Mouse (Mus musculus): ENCODE data around the gene Tead1.

Tead1 gene

DNA sequence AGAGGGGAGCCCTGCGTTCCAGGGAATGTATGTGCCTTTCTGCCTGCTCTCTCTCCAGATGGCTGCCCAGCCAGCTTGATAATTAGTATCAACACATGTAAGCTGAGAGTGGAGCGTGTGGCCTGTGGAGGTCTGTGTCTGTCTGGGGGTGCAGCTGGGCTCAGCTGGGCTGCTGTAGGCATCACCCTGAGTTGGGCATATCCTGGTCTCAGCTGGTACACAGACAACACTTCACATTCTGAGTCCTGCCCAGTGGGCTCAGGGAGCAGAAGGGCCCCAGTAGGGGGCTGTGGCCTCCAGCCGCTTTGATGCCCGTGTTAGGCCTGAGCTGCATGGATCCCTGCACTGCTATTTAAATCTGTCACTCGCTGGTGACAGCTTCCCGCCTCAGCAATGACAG, 100.5 kb downstream of the Tead1 start:
- no peak for DNase-seq (ENCODE audit: extremely low spot score)

DNA sequence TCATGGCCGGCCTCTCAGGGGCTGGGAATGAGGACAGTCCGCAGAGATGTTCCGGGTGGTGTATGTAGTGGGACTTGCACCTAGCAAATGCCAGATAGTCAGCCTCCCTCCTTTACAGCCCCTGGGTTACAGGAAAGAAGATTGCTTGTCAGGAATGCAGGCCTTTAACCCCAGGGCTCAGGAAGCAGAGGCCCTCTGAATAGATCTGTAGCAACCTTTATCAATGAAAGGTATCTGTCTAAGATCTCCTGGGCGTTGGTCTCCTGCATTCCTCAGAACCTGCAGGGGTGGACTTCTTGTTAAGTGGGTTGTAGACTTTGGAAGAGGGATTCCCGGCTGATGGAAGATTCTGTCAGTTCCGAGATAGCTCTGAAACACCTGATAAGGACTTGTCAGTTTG, 101.8 kb downstream of the Tead1 start:
- no peak for DNase-seq (ENCODE audit: extremely low spot score)

DNA sequence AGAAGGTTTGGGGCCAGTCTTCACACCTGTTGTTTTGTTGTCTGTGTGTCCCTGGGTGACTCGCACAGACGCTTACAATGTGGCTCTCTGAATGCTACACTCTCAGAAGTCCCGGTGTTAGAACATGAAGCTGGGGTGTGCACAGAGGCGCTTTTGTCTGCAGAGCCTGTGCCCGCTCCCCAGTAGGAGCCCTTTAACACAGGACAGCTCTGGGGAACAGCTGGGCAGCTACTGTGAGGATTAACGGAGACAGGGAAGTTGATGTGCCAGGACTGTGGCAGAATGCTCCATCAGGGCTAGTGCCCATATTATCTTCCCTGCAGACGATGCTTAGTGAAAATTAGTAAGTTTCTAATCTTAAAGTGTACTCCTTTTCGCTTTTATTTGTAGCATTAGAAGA, 102.9 kb downstream of the Tead1 start:
- no peak for DNase-seq (ENCODE audit: extremely low spot score)

DNA sequence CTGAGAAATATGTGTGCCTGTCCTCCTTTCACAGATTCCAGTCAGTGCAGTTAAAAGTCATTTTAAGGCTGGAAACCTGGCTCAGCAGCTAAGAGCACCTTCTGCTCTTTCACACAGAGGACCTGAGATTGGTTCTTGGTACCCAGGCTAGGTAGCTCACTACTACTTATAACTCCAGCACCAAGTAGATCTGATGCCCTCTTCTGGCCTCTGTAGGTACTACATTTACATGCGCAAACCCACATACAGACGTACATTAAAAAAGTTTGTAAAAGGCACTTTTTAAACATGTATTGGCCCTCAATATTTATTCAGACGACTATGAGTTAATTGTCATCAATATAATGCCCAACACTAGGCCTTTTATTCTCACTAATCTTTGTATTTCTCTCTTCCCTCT, 105.2 kb downstream of the Tead1 start:
- no peak for DNase-seq (ENCODE audit: extremely low spot score)

DNA sequence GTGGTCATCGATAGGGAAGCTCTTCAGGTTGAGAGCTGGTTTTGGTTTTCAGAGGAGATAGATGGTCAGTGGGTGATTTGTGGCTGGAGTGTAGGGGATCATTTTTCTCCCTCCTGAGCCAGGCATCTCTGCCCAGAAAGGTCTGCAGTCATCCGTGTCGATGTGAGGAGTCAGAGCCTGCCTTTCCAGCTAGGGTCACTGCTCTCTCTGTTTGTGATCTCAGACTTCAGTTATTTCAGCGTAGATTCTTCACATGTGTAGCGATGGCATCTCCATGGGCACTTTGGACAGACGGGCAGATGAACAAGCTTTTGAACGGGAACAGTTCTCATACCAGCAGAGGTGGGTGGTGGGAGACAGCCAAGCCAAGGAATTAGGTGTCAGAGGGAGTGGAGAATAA, 106.2 kb downstream of the Tead1 start:
- DNase-seq (ENCODE audit: extremely low spot score) = no peak

DNA sequence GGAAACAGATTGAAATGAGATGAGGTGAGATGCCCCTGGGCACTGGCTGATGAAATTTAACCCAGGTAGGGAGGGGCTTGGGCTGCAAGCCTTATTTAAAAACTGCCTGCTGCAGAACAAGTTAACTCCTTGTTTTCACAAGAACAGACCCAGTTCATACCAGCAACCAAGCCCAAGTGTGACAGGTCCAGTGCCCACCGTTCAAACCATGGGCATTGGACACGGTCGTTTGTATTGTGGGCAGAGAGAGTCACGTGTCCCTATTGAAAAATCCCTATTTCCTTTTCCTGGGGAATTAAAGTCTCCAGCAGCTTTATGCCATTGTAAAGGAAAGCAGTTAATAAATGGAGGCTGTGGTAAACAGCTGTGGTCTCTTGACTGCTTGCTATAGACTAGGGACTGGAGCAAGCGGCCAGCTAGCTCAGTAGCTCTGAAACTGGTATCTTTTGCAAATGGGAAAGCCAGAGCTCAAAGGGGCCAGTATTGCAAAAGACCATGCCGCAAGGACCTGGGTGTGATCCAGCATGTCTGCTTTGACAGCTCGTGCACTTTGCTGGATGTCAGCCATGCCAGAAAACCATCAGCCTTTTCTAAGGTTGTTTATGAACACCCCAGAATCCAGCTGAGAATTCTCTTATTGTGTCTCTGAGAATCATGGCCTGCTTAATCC, 107.6 kb downstream of the Tead1 start:
- no peak for DNase-seq (ENCODE audit: extremely low spot score)

DNA sequence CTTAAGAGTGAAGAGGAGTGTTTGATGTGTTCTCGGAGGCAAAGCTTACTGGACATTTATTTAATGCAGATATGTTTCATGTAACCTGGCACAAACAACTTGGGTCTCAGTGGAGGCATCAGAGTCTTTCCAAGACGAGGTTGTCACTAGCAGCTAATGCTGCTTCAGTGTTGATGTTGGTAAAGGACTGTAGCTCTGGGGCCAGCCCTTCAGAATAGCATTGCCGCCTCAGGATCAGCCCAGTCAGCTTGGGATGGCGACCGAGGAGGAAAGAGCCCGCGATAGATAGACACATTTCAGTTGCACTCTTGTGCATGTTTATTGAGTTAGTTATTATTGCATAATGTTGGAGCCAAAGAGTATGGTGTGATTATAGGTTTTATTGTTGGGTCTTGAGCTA, 108.2 kb downstream of the Tead1 start:
- DNase-seq (ENCODE audit: extremely low spot score) = no peak

DNA sequence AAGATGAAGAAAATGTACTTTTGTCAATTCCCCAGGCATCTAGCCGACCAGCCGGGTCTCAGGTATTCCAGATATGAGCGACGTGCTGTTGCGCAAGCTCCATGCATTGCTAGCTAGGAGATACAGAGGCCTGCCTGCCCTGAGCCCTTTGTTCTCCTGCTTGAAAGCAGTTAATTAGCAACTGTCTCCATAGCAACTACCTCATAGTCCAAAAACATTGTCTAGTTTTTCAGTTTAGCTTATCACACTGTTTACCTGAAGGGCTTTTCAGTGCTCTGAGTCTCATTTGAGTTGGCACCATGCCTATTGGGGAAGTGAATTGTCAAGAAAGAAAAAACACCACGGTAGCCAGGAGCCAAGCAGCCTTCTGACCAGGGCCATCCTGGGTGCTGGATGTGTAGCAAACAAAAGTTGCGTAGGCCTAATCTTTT, 109.2 kb downstream of the Tead1 start:
- DNase-seq (ENCODE audit: extremely low spot score) = no peak

DNA sequence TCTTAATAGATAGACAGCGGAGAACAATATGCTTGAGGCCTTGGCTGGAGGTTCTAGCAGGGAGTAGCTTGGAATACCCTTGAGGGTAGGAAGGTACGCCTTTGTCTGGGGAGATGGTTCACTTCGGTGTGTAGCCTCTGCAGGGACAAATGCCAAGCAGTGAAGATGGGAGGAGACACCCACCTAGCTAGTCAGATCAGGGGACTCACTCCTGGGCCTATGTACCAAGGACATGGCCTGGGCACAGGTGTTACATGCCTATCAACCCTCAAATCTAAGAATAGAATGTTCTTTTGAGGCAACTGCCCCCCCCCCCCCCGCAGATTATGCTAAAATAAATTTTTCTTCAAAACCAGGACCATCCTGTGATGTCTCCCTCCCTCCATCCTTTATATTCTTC, 110.6 kb downstream of the Tead1 start:
- DNase-seq (ENCODE audit: extremely low spot score) = no peak

DNA sequence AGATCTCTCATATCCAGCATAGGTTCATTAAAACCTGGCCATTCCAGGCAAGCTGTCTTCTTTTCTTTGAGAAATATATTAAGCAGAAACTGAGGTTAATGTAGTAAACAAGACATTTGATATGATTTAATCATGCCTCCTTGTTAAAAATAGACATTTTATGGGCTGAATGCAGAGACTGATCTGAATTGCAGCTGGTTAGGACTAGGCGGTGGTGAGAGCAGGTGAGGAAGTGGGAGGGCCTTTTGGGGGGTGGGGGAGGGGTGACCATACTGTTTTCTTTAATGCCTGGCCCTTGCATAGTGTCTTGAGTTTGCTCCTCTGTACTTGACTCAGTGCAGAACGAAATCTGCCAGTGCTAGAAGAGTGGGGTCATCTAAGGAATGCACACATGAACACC, 111.2 kb downstream of the Tead1 start:
- no peak for DNase-seq (ENCODE audit: extremely low spot score)

DNA sequence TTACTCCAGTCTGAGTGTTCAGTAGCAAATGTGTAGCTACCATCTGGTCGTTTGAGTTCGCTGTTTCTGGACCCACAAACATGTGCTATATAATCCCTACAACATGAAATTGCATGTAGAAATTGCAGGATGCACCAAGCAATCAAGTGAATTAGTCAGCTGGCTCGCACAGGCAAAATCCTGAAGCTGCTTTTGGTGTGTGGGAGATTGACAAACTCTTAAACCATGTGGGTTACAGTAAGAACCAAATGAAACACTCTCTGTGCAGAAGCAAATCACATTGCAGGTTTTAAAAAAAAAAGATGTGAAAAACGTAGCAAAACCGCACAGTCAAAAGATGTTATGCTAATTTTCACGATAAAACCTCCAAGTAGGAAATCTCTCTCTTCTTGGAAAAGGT, 113.6 kb downstream of the Tead1 start:
- DNase-seq (ENCODE audit: extremely low spot score) = no peak

DNA sequence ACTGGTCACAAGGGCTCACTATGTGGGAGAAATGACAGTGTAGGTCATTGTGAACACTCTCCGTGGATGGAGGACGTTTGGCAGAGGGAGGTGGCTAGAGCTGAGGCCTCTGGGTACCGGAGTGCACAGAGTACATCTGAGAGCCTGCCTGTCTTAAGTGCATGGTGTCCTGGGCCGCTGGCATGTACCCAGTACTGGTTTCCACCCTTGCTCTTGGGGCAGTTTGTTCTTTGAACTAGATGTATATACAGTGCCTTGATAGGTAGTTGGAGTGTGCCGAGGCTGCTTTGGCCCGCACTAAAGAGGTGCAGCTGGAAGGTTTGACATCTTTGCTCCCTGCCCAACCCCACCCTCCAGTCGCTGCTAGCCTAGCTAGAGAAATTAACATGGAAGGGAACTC, 114.8 kb downstream of the Tead1 start:
- DNase-seq (ENCODE audit: extremely low spot score) = no peak

DNA sequence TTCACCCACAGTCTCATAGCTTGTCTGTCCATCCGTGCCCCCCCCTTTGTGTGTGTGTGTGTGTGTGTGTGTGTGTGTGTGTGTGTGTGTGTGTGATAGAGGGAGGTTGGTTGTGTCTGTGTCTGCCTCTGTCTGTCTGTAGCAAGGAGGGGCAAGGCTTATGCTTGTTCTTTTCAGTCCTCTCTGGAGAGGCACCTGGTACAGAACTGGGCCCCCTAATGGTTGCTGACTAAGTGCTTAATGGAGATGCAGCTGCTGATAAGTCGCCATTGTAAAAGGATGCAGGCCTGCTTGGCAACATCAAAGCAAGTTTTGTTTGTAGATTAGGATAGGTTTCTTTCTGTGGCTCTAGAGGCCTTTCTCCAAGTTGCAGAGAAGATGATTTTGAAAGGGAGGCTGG, 115.4 kb downstream of the Tead1 start:
- DNase-seq (ENCODE audit: extremely low spot score) = no peak

DNA sequence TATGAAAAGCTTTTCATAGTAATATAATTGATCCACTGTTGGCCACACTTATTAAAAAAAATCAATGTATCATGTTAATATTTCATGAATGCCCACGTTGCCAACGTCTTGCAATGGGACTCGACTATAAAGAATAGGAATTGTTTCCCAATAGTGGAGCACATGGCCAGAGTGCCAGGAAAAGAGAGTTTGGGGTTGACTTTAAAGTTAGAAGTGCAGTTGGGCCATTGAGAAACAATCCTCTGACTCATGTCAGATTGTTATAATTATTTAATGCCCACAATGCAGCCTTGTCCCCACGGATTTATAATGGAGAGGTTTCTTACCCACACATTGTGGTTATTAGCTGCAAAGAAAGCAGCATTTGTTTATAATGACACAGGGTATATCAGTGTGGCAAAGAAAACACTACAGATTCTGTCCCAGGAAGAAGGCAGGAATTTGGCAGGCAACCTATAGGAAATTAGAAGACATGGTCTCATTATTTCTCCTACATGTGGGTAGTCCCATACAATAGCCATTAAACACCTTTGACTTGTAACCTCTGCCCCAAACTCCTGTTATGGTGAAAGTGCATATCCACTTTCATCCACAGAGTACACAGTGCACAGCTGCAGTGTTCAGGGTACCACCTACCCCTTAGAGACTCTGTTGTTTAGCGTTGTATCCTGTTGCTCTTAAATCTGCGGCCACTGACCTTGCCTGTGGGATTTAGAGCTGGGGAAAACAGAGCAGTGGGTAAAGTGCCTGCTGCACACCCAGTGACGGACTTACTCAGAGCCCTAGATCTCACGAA, 118.6 kb downstream of the Tead1 start:
- DNase-seq (ENCODE audit: extremely low spot score) = no peak

DNA sequence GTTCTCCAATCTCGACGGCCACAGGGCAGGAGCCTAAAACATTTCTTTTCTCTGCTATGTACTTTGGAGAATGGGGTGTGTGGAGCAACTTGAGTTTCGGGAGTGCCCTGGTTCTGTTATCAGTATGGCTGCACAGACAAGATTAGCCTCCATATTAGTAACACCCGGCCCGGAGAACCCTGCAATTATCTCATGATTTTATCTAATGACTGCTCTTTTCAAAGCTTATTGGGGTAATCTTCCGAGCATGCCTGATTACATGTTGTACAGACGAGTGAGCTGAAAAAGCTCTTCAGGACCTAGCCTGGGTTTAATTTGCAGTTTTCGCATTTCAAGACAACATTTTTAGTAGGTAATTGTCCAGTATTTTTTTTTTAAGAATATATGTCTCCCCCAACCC, 122.6 kb downstream of the Tead1 start:
- no peak for DNase-seq (ENCODE audit: extremely low spot score)

DNA sequence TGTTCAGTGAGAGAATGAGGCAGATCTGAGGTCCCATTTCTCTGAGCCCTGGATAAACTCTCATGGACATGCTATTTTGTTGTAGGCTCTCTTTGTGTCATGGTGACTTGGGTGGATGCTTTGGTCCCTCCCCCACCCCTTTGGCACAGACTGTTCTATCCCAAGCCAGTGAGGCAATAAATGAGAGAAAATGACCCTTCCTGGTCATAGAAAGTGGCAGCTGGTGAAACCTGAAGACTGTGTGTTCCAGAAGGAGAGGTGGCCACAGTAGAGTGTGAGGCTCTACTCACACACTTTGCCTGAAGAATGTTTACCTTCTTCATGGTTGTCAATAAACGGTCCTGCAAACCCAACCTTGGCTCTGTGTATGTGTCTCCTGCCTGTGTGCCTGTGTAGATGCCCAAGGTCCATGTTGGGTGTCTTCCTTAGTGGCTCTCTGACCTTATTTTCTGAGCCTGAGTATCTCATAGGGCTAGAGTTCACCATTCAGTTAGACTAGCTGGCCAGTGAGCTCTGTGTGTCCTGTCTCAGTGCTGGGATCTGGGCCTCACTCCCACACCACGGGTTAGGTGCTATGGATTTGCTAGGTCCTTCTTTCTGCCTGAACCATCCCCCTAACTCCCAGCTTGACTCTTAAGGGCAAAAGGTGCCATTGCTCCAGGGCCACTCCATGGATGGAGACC, 127.7 kb downstream of the Tead1 start:
- no peak for DNase-seq (ENCODE audit: extremely low spot score)

DNA sequence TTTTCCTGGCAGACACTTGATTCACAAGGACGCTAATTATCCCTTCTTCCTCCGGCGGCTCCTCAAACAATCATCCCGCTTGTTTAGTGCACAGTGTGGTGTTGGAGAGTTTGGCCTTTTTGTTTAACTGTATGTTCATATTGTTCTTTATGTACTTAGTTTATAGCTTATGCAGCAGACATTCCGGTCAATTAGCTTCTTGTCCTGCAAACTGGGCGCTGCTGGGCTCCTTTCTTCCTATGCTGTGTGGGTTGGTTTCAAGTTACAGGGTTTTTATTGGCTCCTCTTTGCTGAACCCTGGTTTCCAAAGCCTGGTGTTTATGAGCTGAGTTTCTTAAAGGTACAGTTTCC, 128.3 kb downstream of the Tead1 start:
- DNase-seq (ENCODE audit: extremely low spot score) = peak; percentile 75

DNA sequence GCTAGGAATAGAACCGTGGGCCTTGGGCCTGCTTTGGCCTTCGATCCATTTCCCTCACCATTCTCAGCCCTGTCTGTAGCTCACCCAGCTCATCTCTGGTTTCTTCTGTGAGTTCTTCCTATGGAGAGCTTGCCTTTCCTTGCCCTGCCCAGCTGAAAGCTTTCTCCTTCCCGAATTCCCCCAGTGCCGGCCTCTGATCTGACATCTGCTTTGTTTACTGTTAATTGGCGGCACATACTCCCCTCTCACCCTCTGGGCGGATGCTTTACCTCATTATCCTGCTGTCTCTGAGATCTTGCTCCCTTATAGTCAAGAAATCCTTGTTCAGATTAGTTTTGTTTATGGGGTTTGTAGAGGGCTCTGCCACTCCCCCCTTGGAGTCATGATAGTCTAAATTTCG, 131.6 kb downstream of the Tead1 start:
- DNase-seq (ENCODE audit: extremely low spot score) = no peak

DNA sequence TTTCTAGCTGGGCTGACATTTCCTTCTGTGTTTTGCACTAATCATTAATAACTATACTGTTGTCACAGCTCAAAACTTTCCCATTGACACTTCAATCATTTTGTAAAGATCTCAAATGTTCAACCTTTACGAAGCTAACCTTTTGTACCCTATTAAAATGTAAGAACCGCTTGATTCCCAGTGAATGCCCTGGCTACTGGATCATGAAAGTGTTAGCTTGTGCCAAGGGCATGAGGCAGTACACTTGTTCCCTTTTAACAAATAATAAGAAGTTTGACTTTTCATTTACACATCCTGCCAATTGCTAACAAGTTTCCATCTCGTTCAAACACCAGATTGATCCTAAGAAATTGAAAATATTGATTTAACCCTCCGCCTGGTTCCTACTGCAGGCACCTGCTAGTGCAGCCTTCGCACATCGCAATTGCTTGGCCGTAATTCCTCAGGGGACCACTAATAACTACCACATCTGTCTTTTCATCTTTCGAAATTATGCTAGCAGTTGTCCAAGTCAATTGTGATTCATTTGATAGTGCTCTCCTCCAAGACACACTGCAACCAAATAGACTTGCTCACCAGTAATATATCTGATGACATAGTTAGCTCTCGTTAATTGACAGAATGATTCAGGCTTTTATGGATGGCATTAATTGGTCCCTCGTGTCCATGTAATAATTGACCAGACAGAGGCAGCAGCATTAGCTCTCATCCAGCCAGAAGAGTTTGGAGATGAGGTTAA, 133.1 kb downstream of the Tead1 start:
- no peak for DNase-seq (ENCODE audit: extremely low spot score)

DNA sequence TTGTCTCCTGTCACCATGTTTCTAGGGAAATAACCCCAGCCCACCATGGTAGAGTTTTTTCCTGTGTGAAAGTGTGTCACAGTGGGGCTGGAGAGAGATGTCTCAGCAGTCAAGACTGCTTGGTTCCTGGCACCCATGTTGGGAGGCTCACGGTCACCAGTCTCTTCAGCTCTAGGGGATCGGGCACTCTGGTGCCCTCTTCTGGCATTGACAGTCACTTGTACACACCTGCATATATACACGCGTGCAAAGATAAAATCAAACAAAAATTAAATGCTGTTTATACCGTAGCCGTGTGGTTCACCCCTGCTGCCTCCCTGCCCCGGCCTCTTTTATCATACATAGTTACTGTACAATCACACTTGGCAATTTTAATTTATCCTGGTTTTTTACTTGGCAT, 134.0 kb downstream of the Tead1 start:
- DNase-seq (ENCODE audit: extremely low spot score) = no peak

DNA sequence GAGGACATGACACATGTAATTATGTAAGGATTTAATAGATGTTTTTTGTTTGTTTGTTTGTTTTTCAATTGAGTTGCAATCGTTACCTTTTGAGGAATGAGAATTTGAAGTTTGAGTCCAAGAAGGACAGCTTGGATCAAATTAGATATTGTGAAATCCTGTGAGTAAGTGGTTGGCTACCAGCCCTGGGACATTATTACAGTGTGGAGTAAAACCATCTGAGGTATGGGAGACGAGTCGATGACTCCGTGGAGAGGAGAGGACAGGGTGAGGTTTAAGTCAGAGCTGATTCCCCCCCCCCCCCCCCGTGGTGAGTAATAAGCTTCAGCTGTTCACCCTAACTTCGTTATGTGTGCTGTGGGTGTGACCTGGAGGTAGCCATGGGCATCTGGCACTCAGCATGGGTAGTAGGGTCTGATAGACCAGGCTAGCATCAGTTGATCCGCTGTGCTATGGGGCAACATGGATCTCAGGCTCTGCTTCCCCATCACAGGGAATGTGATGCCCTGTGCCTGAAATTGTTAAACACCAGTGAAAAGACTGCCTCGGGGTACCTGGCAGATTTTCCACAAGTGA, 134.7 kb downstream of the Tead1 start:
- DNase-seq (ENCODE audit: extremely low spot score) = no peak

DNA sequence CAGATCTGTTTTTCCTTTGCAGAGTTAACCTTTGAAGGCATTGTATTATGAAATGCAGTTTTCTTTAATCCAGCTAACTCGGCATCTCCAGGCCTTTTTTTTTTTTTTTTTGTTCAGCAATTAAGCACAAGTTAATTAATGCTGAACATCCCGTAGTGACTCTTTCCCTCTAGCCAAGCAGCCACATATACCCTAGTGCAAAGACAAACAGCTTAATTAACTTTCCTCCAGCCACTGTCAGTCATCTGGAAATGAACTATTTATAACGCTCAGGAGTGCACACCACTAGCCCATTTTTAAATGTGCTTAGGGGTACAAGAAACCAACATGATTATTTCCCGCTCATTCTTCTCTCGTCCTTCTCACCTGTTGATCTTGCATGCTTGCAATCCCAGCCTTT, 136.9 kb downstream of the Tead1 start:
- DNase-seq (ENCODE audit: extremely low spot score) = no peak
